Mouse (Mus musculus): Measurements from ENCODE around the gene Nr3c2. TPM values are rescaled to one million over a fixed set of nuclear protein-coding genes. Genes with fewer than 3 reads are reported as not detected.

The Nr3c2 gene
- total RNA-seq, 1 experiment from 2014 or later, result 2.3 TPM

GRCm38 (mm10) chr8:77044849-77045248 is 145.6 kb downstream of the Nr3c2 start:
- no peak for ATAC-seq (replicated peaks; ENCODE audit: insufficient number of reproducible peaks, low FRiP score, low TSS enrichment, poor library complexity, severe bottlenecking)

GRCm38 (mm10) chr8:77045711-77046110 is 146.5 kb downstream of the Nr3c2 start:
- no peak for ATAC-seq (replicated peaks; ENCODE audit: insufficient number of reproducible peaks, low FRiP score, low TSS enrichment, poor library complexity, severe bottlenecking)

- no peak for ATAC-seq (replicated peaks; ENCODE audit: insufficient number of reproducible peaks, low FRiP score, low TSS enrichment, poor library complexity, severe bottlenecking)
These were observed 147.0 kb downstream of the Nr3c2 start for GRCm38 (mm10) chr8:77046217-77046616.

GRCm38 (mm10) chr8:77046731-77047130 is 147.5 kb downstream of the Nr3c2 start:
- ATAC-seq (replicated peaks; ENCODE audit: insufficient number of reproducible peaks, low FRiP score, low TSS enrichment, poor library complexity, severe bottlenecking), result no peak

GRCm38 (mm10) chr8:77051399-77052275 is 152.4 kb downstream of the Nr3c2 start:
- ATAC-seq (replicated peaks; ENCODE audit: insufficient number of reproducible peaks, low FRiP score, low TSS enrichment, poor library complexity, severe bottlenecking), result no peak

- no peak for ATAC-seq (replicated peaks; ENCODE audit: insufficient number of reproducible peaks, low FRiP score, low TSS enrichment, poor library complexity, severe bottlenecking)
These were observed 156.3 kb downstream of the Nr3c2 start for GRCm38 (mm10) chr8:77055492-77056021.

DNA sequence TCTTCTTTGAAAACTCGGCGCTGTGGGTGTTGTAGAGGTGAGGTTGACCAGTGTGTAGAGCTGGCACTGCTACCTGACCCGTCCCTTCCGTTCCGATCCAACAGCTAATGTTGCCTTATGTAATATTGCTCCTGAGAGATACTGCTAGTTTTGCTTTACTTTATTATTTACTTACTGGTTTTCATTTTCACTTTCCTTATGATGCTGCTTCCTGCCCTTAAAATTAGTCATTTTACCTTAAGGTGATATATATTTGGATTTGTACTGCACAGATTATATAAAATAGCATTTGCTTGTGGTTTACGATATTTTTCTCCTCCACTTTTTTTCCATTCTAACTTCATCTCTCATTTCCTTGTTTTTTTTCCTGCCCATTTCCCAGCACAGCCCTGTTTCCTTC is 157.6 kb downstream of the Nr3c2 start:
- no peak for ATAC-seq (replicated peaks; ENCODE audit: insufficient number of reproducible peaks, low FRiP score, low TSS enrichment, poor library complexity, severe bottlenecking)

DNA sequence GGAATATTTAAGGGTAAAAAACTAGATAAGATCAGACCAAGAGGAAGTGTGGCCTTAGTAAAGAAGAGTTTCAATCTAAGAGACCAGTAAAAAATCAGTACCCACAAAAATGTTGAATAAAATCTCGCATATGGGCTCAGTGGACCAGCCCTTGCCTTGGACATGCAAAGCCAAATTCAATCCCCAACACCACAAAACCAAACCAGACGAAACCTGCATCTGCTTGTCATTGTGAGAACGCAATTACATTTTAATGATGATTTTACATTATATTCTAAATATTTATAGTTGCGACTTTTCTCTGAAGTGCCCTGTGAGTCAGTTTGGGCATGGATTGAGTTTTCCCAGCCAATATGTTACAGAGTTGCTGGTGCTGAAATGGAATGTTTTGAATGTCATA is 183.4 kb downstream of the Nr3c2 start:
- ATAC-seq (replicated peaks; ENCODE audit: insufficient number of reproducible peaks, low FRiP score, low TSS enrichment, poor library complexity, severe bottlenecking), result no peak

GRCm38 (mm10) chr8:77086036-77086435 is 186.8 kb downstream of the Nr3c2 start:
- ATAC-seq (replicated peaks; ENCODE audit: insufficient number of reproducible peaks, low FRiP score, low TSS enrichment, poor library complexity, severe bottlenecking), result no peak

- ATAC-seq (replicated peaks; ENCODE audit: insufficient number of reproducible peaks, low FRiP score, low TSS enrichment, poor library complexity, severe bottlenecking), result no peak
These were observed 197.5 kb downstream of the Nr3c2 start for GRCm38 (mm10) chr8:77096721-77097120.

GRCm38 (mm10) chr8:77098101-77098500 is 198.9 kb downstream of the Nr3c2 start:
- ATAC-seq (replicated peaks; ENCODE audit: insufficient number of reproducible peaks, low FRiP score, low TSS enrichment, poor library complexity, severe bottlenecking), result no peak

DNA sequence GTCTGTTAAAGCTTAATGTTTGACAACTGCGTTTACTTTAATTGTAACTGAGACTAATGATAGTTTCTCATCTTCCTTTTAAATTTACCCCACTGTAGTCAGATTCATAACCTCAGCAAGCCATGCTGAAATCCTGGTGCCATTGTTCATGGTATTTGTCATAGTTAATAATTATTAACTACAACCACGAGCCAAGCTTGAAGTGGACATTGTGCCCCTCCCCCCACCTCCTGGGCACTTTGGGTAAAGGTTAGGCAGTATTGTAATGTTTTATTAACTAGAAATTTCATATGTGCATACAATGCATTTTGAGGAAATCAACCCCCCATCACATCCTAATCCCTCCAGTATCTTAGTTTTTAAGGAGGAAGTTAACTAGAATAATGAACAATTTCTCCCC is 201.1 kb downstream of the Nr3c2 start:
- ATAC-seq (replicated peaks; ENCODE audit: insufficient number of reproducible peaks, low FRiP score, low TSS enrichment, poor library complexity, severe bottlenecking), result no peak

DNA sequence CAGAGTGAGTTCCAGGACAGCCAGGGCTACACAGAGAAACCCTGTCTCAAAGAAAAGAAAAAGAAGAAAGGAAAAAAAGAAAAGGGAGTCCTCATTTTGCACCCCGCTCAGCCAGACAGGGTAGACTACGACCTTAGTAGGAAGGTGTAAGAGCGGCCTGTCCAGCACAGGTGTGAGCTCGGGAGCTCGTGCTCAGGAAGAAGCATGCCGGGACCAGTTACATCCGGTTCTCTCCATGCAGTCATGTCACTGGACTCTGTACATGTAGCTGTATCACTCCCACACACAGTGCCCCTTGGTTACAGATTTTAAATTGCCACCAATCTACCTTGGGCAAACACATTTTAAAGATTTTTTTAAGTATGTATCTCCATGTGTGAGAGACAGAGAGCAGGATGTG is 203.6 kb downstream of the Nr3c2 start:
- ATAC-seq (replicated peaks; ENCODE audit: insufficient number of reproducible peaks, low FRiP score, low TSS enrichment, poor library complexity, severe bottlenecking), result no peak

DNA sequence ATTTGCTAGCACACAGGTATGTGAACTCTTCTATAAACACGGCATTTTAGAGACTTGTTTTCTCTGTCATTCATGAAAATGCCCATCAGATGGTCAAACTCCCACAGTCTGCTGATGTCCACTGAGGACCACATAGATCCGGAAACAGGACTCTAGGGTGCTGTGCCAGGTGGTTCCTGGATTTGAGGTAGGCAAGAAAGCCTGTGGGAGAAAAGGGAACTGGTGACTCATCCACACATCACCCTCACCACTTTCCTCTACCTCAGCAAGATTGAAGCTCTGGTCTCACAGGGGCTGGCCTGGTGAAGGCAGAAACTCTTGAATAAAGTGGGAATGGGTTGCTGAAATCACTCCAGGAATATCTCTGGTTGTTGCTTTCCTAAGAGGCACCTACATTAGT is 213.5 kb downstream of the Nr3c2 start:
- ATAC-seq (replicated peaks; ENCODE audit: insufficient number of reproducible peaks, low FRiP score, low TSS enrichment, poor library complexity, severe bottlenecking), result no peak

DNA sequence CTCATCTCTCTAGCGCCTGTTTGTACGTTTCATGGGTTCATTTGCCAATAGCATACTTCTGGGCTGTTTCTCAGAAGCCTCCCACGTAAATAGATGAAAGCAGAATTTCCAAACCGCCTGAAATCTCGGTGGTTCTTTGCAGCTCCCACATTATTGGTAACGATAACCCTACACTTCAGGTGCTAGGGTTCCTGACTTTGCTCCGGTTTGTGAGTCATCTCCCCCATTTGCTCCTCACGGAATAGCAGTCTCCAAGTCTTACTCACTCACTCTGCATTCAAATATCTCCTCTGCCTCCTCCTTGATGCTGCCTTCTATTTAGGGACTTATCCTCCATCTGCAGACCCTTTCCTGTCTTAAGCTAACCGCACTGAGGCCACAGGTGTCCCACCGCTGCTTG is 215.5 kb downstream of the Nr3c2 start:
- ATAC-seq (replicated peaks; ENCODE audit: insufficient number of reproducible peaks, low FRiP score, low TSS enrichment, poor library complexity, severe bottlenecking), result no peak

- no peak for ATAC-seq (replicated peaks; ENCODE audit: insufficient number of reproducible peaks, low FRiP score, low TSS enrichment, poor library complexity, severe bottlenecking)
These were observed 217.3 kb downstream of the Nr3c2 start for GRCm38 (mm10) chr8:77116419-77117079.

- ATAC-seq (replicated peaks; ENCODE audit: insufficient number of reproducible peaks, low FRiP score, low TSS enrichment, poor library complexity, severe bottlenecking), result no peak
These were observed 221.7 kb downstream of the Nr3c2 start for GRCm38 (mm10) chr8:77120810-77121570.

DNA sequence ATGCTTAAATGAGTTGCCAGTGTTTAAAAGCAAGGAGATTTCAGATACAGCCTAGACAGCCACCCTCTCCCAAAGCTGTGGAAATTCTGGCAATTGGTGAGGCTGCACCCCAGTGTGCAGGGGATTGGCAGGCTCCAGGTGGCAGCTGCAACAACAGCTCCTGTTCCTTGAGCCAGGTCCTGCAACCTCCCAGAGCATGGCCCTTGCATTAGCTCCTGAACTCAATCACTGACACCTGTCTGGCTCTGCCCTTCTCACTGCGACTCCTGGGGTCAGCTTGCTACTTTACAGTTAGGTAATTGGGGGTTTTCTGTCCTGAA is 222.3 kb downstream of the Nr3c2 start:
- ATAC-seq (replicated peaks; ENCODE audit: insufficient number of reproducible peaks, low FRiP score, low TSS enrichment, poor library complexity, severe bottlenecking), result no peak

- no peak for ATAC-seq (replicated peaks; ENCODE audit: insufficient number of reproducible peaks, low FRiP score, low TSS enrichment, poor library complexity, severe bottlenecking)
These were observed 223.1 kb downstream of the Nr3c2 start for GRCm38 (mm10) chr8:77122300-77122699.

Measured in monocyte, adult 5-6 weeks (primary cell).